Mouse (Mus musculus) gastrocnemius, postnatal 10 days (tissue): Measurements from ENCODE around the gene Gm8369. TPM values are rescaled to one million over a fixed set of nuclear protein-coding genes. Genes with fewer than 3 reads are reported as not detected.
"Not testable (repeated sequence)": the region's sequence is repeated elsewhere in the genome, so short reads cannot be mapped to it uniquely, and the experiment has no call there.

ENCODE experiments used
- DNase-seq: peaks from one replicate; pipeline ENCODE4 v3.0.0; 2021; ENCODE audit warnings: mixed read lengths
- long read RNA-seq, 2 experiments: library from polyadenylated mRNA; stranded (forward); transcript quantifications; one replicate each; pipeline ENCODE4 v2.0.0; 2021
- total RNA-seq, 2 experiments: library from RNA; stranded (reverse); gene quantifications; 2 replicates each; pipeline ENCODE4 v1.2.3; 2021

Gene Gm8369
- total RNA-seq = under 1 TPM in 1 of 2 experiments, not detected in 1; 0.19 TPM
- long read RNA-seq, experiment 1 = 0 reads
- long read RNA-seq, experiment 2 = 0 reads

GRCm38 (mm10) chr19:11485746-11486145 lies at the start of gene Gm8369:
Gm8369 (plus strand) TSS chr19:11485938.
- no peak for DNase-seq

- no peak for DNase-seq
These were observed 42.4 kb upstream of the Gm8369 start, which contains the start of gene Ms4a4b for GRCm38 (mm10) chr19:11443338-11443737. Ms4a4b (plus strand) TSS chr19:11443553.

GRCm38 (mm10) chr19:11443964-11444363 lies 41.8 kb upstream of the Gm8369 start:
- no peak for DNase-seq

GRCm38 (mm10) chr19:11447238-11447637 lies 38.5 kb upstream of the Gm8369 start:
- no peak for DNase-seq

GRCm38 (mm10) chr19:11459041-11459440 lies 26.7 kb upstream of the Gm8369 start:
- DNase-seq = not testable (repeated sequence)

- DNase-seq = not testable (repeated sequence)
These were observed 20.9 kb upstream of the Gm8369 start for GRCm38 (mm10) chr19:11464795-11465194.

- no peak for DNase-seq
These were observed 19.3 kb upstream of the Gm8369 start for GRCm38 (mm10) chr19:11466471-11466870.

- DNase-seq = not testable (repeated sequence)
These were observed 17.4 kb upstream of the Gm8369 start for GRCm38 (mm10) chr19:11468361-11468760.

GRCm38 (mm10) chr19:11469215-11469614 lies 16.5 kb upstream of the Gm8369 start, which contains the start of gene Ms4a6c:
Ms4a6c (plus strand) TSS chr19:11469366.
- not testable (repeated sequence) for DNase-seq

GRCm38 (mm10) chr19:11479714-11480113 lies 6.0 kb upstream of the Gm8369 start:
- no peak for DNase-seq

GRCm38 (mm10) chr19:11482684-11483083 lies 3.1 kb upstream of the Gm8369 start:
- DNase-seq = no peak

GRCm38 (mm10) chr19:11483941-11484340 lies 1.8 kb upstream of the Gm8369 start:
- DNase-seq = no peak

GRCm38 (mm10) chr19:11484388-11484787 lies 1.4 kb upstream of the Gm8369 start:
- no peak for DNase-seq

- no peak for DNase-seq
These were observed 472 bp upstream of the Gm8369 start for GRCm38 (mm10) chr19:11485266-11485665.

- no peak for DNase-seq
These were observed 861 bp downstream of the Gm8369 start for GRCm38 (mm10) chr19:11486599-11486998.

- no peak for DNase-seq
These were observed 5.9 kb downstream of the Gm8369 start for GRCm38 (mm10) chr19:11491406-11492189.

GRCm38 (mm10) chr19:11492671-11493070 lies 6.9 kb downstream of the Gm8369 start:
- DNase-seq = no peak

GRCm38 (mm10) chr19:11494519-11494918 lies 8.8 kb downstream of the Gm8369 start:
- DNase-seq = no peak

- DNase-seq = no peak
These were observed 10.6 kb downstream of the Gm8369 start for GRCm38 (mm10) chr19:11496361-11496760.

- not testable (repeated sequence) for DNase-seq
These were observed 11.6 kb downstream of the Gm8369 start for GRCm38 (mm10) chr19:11497300-11497699.

- no peak for DNase-seq
These were observed 15.1 kb downstream of the Gm8369 start for GRCm38 (mm10) chr19:11500796-11501195.

GRCm38 (mm10) chr19:11501326-11501725 lies 15.6 kb downstream of the Gm8369 start:
- no peak for DNase-seq

- no peak for DNase-seq
These were observed 19.1 kb downstream of the Gm8369 start for GRCm38 (mm10) chr19:11504857-11505256.

- no peak for DNase-seq
These were observed 27.7 kb downstream of the Gm8369 start for GRCm38 (mm10) chr19:11513458-11513857.
